Comparison of ENCODE assay signal across 8 mouse cellular contexts in genomic region chr9:107566041-107566709, GRCm38 (mm10). TPM values are rescaled to one million over a fixed set of nuclear protein-coding genes. Genes with fewer than 3 reads are reported as not detected.
A peak's percentile ranks its signal among the peaks of the same experiment; 100 is the strongest.
DNase-seq lines count a peak whose midpoint lies in the region; ATAC-seq and TF ChIP-seq lines count a peak whose summit lies in the region.

No protein-coding gene starts in this region.

- H3K4me1 ChIP-seq in thymus, adult 2 months (replicated peaks; ENCODE audit: control insufficient read depth, insufficient read depth, low read length): peaks cover 34% of the 10 kb centered on the region
- peaks cover 32 to 47% of the 10 kb centered on the region in 2 experiments for H3K4me1 ChIP-seq in liver, embryonic 14.5 days (replicated peaks; ENCODE audit: control insufficient read depth in 2 of 2, insufficient read depth in 2 of 2, low read length in 1 of 2)
- H3K4me1 ChIP-seq in neural tube, embryonic 15.5 days: peaks cover 59% of the 10 kb centered on the region

- H3K27me3 ChIP-seq in thymus, adult 2 months (ENCODE audit: control insufficient read depth, insufficient read depth, low read length): no peaks in the 10 kb centered on the region
- no peaks in the 10 kb centered on the region for H3K27me3 ChIP-seq in liver, embryonic 14.5 days (ENCODE audit: control insufficient read depth, insufficient read depth, low read length)
- H3K27me3 ChIP-seq in neural tube, embryonic 15.5 days (replicated peaks): no peaks in the 10 kb centered on the region

- TF ChIP-seq POLR2A in thymus, adult 2 months (IDR thresholded peaks at IDR 0.05; ENCODE audit: control insufficient read depth, extremely low read depth, insufficient read depth, low read length, poor library complexity): no peak

- ATAC-seq in liver, embryonic 14.5 days (ENCODE audit: insufficient read depth): no peak
- ATAC-seq in neural tube, embryonic 15.5 days (ENCODE audit: low FRiP score): no peak

- no peaks in the 10 kb centered on the region for H3K9me3 ChIP-seq in liver, embryonic 14.5 days (ENCODE audit: control insufficient read depth, low read length)
- no peaks in the 10 kb centered on the region for H3K9me3 ChIP-seq in neural tube, embryonic 15.5 days (replicated peaks)

- peak; percentile 80 for DNase-seq in thymus, adult 2 months
- no peak for DNase-seq in thymus, adult 18-20 months
- DNase-seq in cerebellum, postnatal 10 days: peak; percentile 89 to 92
- DNase-seq in heart, adult 11 months: peak; percentile 98
- peak; percentile 95 for DNase-seq in kidney, adult 9 months
- no peak for DNase-seq in liver, embryonic 14.5 days (ENCODE audit: low read depth in 3 of 3, low spot score in 3 of 3)
- peak; percentile 92 for DNase-seq in thymus, postnatal 4 days

- TF ChIP-seq CTCF in thymus, adult 2 months (IDR thresholded peaks at IDR 0.05; ENCODE audit: borderline replicate concordance, control insufficient read depth, extremely low read depth, insufficient read depth, low read length, poor library complexity): peak; percentile 75; the same call in 1 of the 2 replicates
- TF ChIP-seq CTCF in liver, embryonic 14.5 days (IDR thresholded peaks at IDR 0.05; ENCODE audit: low read depth): peak; percentile 97

- TF ChIP-seq EP300 in liver, embryonic 14.5 days (IDR thresholded peaks at IDR 0.05; ENCODE audit: low read depth): no peak

- no peak overlapping the region for H3K4me3 ChIP-seq in thymus, adult 2 months (ENCODE audit: control insufficient read depth, insufficient read depth, low read length)
- H3K4me3 ChIP-seq in liver, embryonic 14.5 days (ENCODE audit: insufficient read depth in 1 of 2, low read depth in 2 of 2, low read length in 2 of 2): no peak overlapping the region
- no peak overlapping the region for H3K4me3 ChIP-seq in neural tube, embryonic 15.5 days (replicated peaks)

- peaks cover 8% of the 10 kb centered on the region for H3K36me3 ChIP-seq in thymus, adult 2 months (ENCODE audit: control insufficient read depth, insufficient read depth, low read length)
- H3K36me3 ChIP-seq in liver, embryonic 14.5 days (replicated peaks; ENCODE audit: control insufficient read depth, insufficient read depth, low read depth): peaks cover 3% of the 10 kb centered on the region
- H3K36me3 ChIP-seq in neural tube, embryonic 15.5 days: peaks cover 30% of the 10 kb centered on the region

- H3K4me2 ChIP-seq in liver, embryonic 14.5 days (ENCODE audit: low read depth): peak overlapping the region; percentile 5
- peak overlapping the region; percentile 7; the same call in 1 of the 2 replicates for H3K4me2 ChIP-seq in neural tube, embryonic 15.5 days

- no peak overlapping the region for H3K27ac ChIP-seq in thymus, adult 2 months (ENCODE audit: control insufficient read depth, insufficient read depth, low read length)
- no peak overlapping the region; the same call in 1 of the 2 replicates for H3K27ac ChIP-seq in liver, embryonic 14.5 days
- H3K27ac ChIP-seq in neural tube, embryonic 15.5 days (replicated peaks): 0 out of 2 replicates have a peak overlapping the region, but pooled peaks have one; percentile 38

- H3K9ac ChIP-seq in liver, embryonic 14.5 days (replicated peaks): no peak overlapping the region
- no peak overlapping the region for H3K9ac ChIP-seq in neural tube, embryonic 15.5 days (replicated peaks)

- 71% methylated on average over 15 of the region's 15 CpGs for WGBS in thymus, adult 2 months
- WGBS in liver, embryonic 14.5 days (ENCODE audit: insufficient replicate concordance): 48% methylated on average over 15 of the region's 15 CpGs
- WGBS in neural tube, embryonic 15.5 days: 62% methylated on average over 15 of the region's 15 CpGs

RNA-seq across cellular contexts. Expression of gene Hyal2, which starts 1.6 kb away (rescaled TPM):
- polyA plus RNA-seq in thymus, adult 2 months (2012; rRNA removed): 35.6 and 39.8 TPM in 2 replicates
- polyA plus RNA-seq in liver, embryonic 14.5 days (2012; rRNA removed): 19.9 and 26.2 TPM in 2 replicates
- polyA plus RNA-seq in liver, embryonic 14.5 days (2014; fragmentation: Nextera tagmentation; extraction: Ambion mirVana): 47.0 and 51.3 TPM in 2 replicates
- polyA plus RNA-seq in neural tube, embryonic 15.5 days (2015; fragmentation: Nextera tagmentation; extraction: Ambion mirVana): 56.0 and 57.3 TPM in 2 replicates

RNA-seq across cellular contexts. Expression of gene Tusc2, which starts 3.1 kb away (rescaled TPM):
- 67.3 and 68.1 TPM in 2 replicates for polyA plus RNA-seq in thymus, adult 2 months (2012; rRNA removed)
- polyA plus RNA-seq in liver, embryonic 14.5 days (2012; rRNA removed): 20.3 and 22.6 TPM in 2 replicates
- polyA plus RNA-seq in liver, embryonic 14.5 days (2014; fragmentation: Nextera tagmentation; extraction: Ambion mirVana): 39.7 and 40.4 TPM in 2 replicates
- 112 and 125 TPM in 2 replicates for polyA plus RNA-seq in neural tube, embryonic 15.5 days (2015; fragmentation: Nextera tagmentation; extraction: Ambion mirVana)

RNA-seq across cellular contexts. Expression of gene Hyal1, which starts 10.6 kb away (rescaled TPM):
- polyA plus RNA-seq in thymus, adult 2 months (2012; rRNA removed): 8.3 and 10.9 TPM in 2 replicates
- polyA plus RNA-seq in liver, embryonic 14.5 days (2012; rRNA removed): 1.2 and 1.3 TPM in 2 replicates
- polyA plus RNA-seq in liver, embryonic 14.5 days (2014; fragmentation: Nextera tagmentation; extraction: Ambion mirVana): 1.2 and 1.4 TPM in 2 replicates
- polyA plus RNA-seq in neural tube, embryonic 15.5 days (2015; fragmentation: Nextera tagmentation; extraction: Ambion mirVana): 8.5 and 11.0 TPM in 2 replicates

RNA-seq across cellular contexts. Expression of gene Naa80, which starts 12.5 kb away (rescaled TPM):
- polyA plus RNA-seq in thymus, adult 2 months (2012; rRNA removed): 102 and 103 TPM in 2 replicates
- 11.4 and 16.9 TPM in 2 replicates for polyA plus RNA-seq in liver, embryonic 14.5 days (2012; rRNA removed)
- 8.9 and 11.8 TPM in 2 replicates for polyA plus RNA-seq in liver, embryonic 14.5 days (2014; fragmentation: Nextera tagmentation; extraction: Ambion mirVana)
- polyA plus RNA-seq in neural tube, embryonic 15.5 days (2015; fragmentation: Nextera tagmentation; extraction: Ambion mirVana): 16.9 and 19.7 TPM in 2 replicates

RNA-seq across cellular contexts. Expression of gene Hyal3, which starts 14.4 kb away (rescaled TPM):
- 2.4 TPM in 2 replicates for polyA plus RNA-seq in thymus, adult 2 months (2012; rRNA removed)
- 0.45 and 0.80 TPM in 2 replicates for polyA plus RNA-seq in liver, embryonic 14.5 days (2012; rRNA removed)
- polyA plus RNA-seq in liver, embryonic 14.5 days (2014; fragmentation: Nextera tagmentation; extraction: Ambion mirVana): 0.69 and 0.87 TPM in 2 replicates
- 2.0 and 2.2 TPM in 2 replicates for polyA plus RNA-seq in neural tube, embryonic 15.5 days (2015; fragmentation: Nextera tagmentation; extraction: Ambion mirVana)

Comparison
In these comparisons a context has a peak if more than half of its experiments do, and no peak if none do; other contexts are left out.
1. DNase-seq: peak in thymus, adult 2 months (single experiment), cerebellum, postnatal 10 days (2 of 2), heart, adult 11 months (single experiment), kidney, adult 9 months (single experiment) and thymus, postnatal 4 days (single experiment); none in thymus, adult 18-20 months (0 of 2) and liver, embryonic 14.5 days (0 of 3).